Mouse (Mus musculus) liver, postnatal 0 days (tissue): Measurements from ENCODE around the gene Cdk13.

Experiments used
- CTCF ChIP-seq: sonication (generic); IDR thresholded peaks from 2 replicates; pipeline ENCODE4 v1.5.1; 2016; ENCODE audit warnings: antibody characterized with exemption, low read depth
- EP300 ChIP-seq: IDR thresholded peaks from 2 replicates; pipeline ENCODE4 v1.6.1; 2016; ENCODE audit warnings: antibody characterized with exemption, low read depth, mild to moderate bottlenecking

- no peak for TF ChIP-seq CTCF
- no peak for TF ChIP-seq EP300
These were observed 113.5 kb downstream of the Cdk13 start for GRCm38 (mm10) chr13:17691436-17691835.
